Mouse (Mus musculus) stomach, embryonic 14.5 days (tissue): Measurements from ENCODE around the gene Rassf2. TPM values are rescaled to one million over a fixed set of nuclear protein-coding genes. Genes with fewer than 3 reads are reported as not detected.
A peak's percentile ranks its signal among the peaks of the same experiment; 100 is the strongest.

Experiments used
- ATAC-seq: fragments of 200-750 bp; cut with Nextera tagmentation; 2 replicates; pipeline ENCODE4 v1.8.0; 2017; ENCODE audit warnings: low read depth, moderate TSS enrichment; ENCODE audit not compliant: insufficient number of reproducible peaks, insufficient read depth, low FRiP score
- H3K27ac ChIP-seq: fragments of 300-500 bp; sonication (generic); 2 replicates; pipeline ENCODE4 v1.5.1; 2014; ENCODE audit warnings: mild to moderate bottlenecking, low read length, moderate library complexity, mixed read lengths
- H3K27me3 ChIP-seq: fragments of 300-500 bp; sonication (generic); 2 replicates; pipeline ENCODE4 v1.6.1; 2014; ENCODE audit warnings: low read length, control low read depth, mixed read lengths; ENCODE audit not compliant: control insufficient read depth, insufficient read depth
- H3K36me3 ChIP-seq: fragments of 300-500 bp; sonication (generic); 2 replicates; pipeline ENCODE4 v1.6.1; 2014; ENCODE audit warnings: mild to moderate bottlenecking, control low read depth, low read length, moderate library complexity, mixed read lengths; ENCODE audit not compliant: control insufficient read depth, insufficient read depth
- H3K4me1 ChIP-seq: fragments of 300-500 bp; sonication (generic); 2 replicates; pipeline ENCODE4 v1.6.1; 2014; ENCODE audit warnings: low read length, control low read depth, mixed read lengths; ENCODE audit not compliant: control insufficient read depth, insufficient read depth
- H3K4me2 ChIP-seq: fragments of 300-500 bp; sonication (generic); replicated peaks from 2 replicates; pipeline ENCODE4 v1.6.1; 2014; ENCODE audit warnings: low read depth, low read length, control low read depth
- H3K4me3 ChIP-seq: fragments of 300-500 bp; sonication (generic); 2 replicates; pipeline ENCODE4 v1.5.1; 2014; ENCODE audit warnings: low read depth, low read length, control low read depth
- H3K9ac ChIP-seq: fragments of 300-500 bp; sonication (generic); replicated peaks from 2 replicates; pipeline ENCODE4 v1.6.1; 2014; ENCODE audit warnings: low read depth, mild to moderate bottlenecking, control low read depth, low read length, moderate library complexity, mixed read lengths
- H3K9me3 ChIP-seq: fragments of 300-500 bp; sonication (generic); 2 replicates; pipeline ENCODE4 v1.6.1; 2016; ENCODE audit warnings: low read depth, low read length, control low read depth; ENCODE audit not compliant: control insufficient read depth
- WGBS: fragments of 180-500 bp; shearing (Covaris S2); extraction: QIAGEN DNeasy Blood & Tissue Kit; methylation state at CpG from one replicate; pipeline ENCODE4 v1.1.7; 2014; 5-methylcytosine and 5-hydroxymethylcytosine counted together
- polyA plus RNA-seq: library from polyadenylated mRNA; unstranded; fragments of >200 nt; fragmentation: Nextera tagmentation; extraction: Ambion mirVana; gene quantifications from 2 replicates; pipeline ENCODE4 v1.2.1, GENCODE M21; 2014

Rassf2 gene
- polyA plus RNA-seq, 1 experiment from 2014 or later, result 13.8 TPM

DNA sequence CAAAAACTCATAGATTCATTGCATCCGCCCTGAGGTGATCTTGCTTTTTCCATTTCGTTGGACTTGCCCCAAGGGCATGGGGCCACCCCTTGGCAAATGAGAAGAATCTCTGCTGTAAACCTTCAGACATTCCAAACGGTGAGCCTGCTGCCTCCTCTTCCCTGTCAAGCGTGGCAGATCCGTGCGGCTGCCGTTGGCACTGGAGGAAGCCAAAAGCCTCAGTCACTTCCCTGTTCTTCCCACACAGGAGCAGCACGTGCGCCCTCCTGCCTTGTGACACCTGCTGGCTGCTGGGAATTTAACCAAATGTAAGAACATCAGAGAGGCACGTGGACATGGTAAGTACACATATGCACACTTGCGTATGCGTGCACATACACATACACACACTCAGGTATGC, 34.3 kb downstream of the Rassf2 start:
- Histone ChIP-seq H3K36me3 (no peaks in the 10 kb centered on the region), H3K9me3 (no peaks in the 10 kb centered on the region), H3K4me2 (no peak overlapping the region), H3K27ac (no peak overlapping the region), H3K9ac (no peak overlapping the region), H3K27me3 (no peaks in the 10 kb centered on the region), H3K4me1 (no peaks in the 10 kb centered on the region), H3K4me3 (no peak overlapping the region)
- 85% methylated on average over 12 of the region's 12 CpGs for WGBS
- no peak for ATAC-seq

DNA sequence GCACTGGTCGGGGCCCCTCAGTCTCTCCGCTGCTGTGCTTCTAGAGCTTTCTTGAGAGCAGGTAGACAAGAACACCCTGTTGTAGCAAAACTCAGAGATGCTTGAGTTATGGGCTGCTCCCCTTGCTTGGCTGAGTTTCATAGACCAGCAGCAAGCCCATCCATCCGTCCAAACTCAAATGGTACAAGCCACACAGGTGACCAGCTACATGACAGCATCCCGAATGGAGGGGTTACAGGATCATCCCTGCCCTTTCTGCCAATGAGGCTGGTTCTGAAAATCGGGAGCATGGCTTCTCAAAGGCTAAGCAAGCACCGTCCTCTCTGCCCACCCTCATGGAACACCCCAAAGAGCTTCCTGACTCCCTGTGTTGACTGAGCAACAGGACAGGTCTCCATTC, 35.1 kb downstream of the Rassf2 start:
- H3K9ac ChIP-seq, result no peak overlapping the region
- H3K36me3 ChIP-seq, result no peaks in the 10 kb centered on the region
- H3K4me3 ChIP-seq, result no peak overlapping the region
- no peaks in the 10 kb centered on the region for H3K27me3 ChIP-seq
- no peaks in the 10 kb centered on the region for H3K9me3 ChIP-seq
- H3K4me1 ChIP-seq, result no peaks in the 10 kb centered on the region
- H3K4me2 ChIP-seq, result no peak overlapping the region
- no peak overlapping the region for H3K27ac ChIP-seq
- WGBS, result 91% methylated on average over 6 of the region's 6 CpGs
- ATAC-seq, result no peak

DNA sequence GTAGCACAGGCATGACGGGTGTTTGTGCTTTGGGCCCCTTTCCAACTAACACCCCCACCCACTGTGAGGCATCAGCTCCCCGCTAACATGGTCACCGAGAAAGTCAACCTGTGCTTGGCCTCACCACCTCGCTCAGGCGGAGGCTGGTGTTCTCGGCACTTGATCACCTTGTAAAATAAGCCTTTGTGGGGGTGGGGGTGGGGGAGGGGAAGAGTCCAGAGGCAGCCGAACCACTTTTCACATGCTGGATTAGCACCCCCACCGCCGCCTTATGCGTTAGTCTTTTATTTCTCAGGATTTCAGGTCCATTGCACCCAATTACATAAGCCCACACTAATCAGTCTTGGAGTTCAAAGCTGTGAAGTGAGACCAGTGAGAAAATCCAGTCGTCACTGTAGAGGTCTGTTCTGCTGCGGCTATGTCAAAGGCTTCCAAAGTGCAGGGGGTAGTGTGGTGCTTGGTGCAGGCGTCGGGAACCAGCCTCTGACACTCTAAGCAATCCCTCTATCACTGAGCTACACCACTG, 36.4 kb downstream of the Rassf2 start:
- Histone ChIP-seq H3K4me1 (no peaks in the 10 kb centered on the region), H3K4me2 (no peak overlapping the region), H3K9me3 (no peaks in the 10 kb centered on the region), H3K36me3 (no peaks in the 10 kb centered on the region), H3K27me3 (no peaks in the 10 kb centered on the region), H3K4me3 (no peak overlapping the region), H3K27ac (no peak overlapping the region), H3K9ac (no peak overlapping the region)
- ATAC-seq, result no peak
- WGBS, result 33% methylated on average over 14 of the region's 14 CpGs

DNA sequence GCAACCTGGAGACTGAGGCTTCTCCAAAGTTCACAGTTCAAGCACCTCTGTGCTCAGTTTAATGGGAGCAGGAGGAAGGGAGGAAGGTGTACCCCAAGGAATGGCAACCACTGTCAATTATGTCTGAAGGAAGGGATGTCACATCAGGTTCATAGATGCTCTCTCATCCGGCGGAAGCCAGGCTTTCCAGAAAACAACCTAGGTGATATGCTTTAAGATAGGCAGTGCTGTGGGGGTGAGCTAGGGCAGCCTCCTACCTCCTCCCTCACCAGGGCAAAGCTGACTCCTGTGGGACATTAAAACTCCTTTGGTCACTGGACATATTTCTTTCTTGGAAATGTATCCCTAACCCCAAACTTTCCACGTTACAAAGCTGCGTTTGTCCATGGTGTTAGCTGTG, 36.9 kb downstream of the Rassf2 start:
- no peak for ATAC-seq
- 78% methylated on average over 4 of the region's 4 CpGs for WGBS
- H3K4me1 ChIP-seq, result no peaks in the 10 kb centered on the region
- no peaks in the 10 kb centered on the region for H3K27me3 ChIP-seq
- no peak overlapping the region for H3K27ac ChIP-seq
- no peaks in the 10 kb centered on the region for H3K9me3 ChIP-seq
- H3K9ac ChIP-seq, result no peak overlapping the region
- H3K4me2 ChIP-seq, result no peak overlapping the region
- H3K36me3 ChIP-seq, result no peaks in the 10 kb centered on the region
- no peak overlapping the region for H3K4me3 ChIP-seq

DNA sequence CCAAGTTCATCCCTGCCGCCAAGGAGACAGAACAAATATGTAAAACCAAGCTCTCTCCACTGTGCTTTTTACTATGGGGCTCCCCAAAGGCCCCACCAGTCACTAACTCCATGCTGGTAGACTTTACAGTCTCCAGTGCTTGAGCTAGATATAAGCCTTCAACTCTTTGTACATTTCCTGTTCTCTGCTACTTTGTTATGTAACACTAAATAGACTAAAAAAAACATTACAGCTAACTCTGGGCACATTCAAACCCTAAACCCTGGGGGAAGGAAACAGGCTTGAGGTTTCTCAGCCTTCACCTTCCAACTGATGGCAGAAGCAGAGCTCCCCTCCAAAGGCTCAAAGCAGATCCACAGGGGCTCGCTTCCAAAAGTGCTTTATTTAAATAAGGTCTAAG, 37.6 kb downstream of the Rassf2 start:
- Histone ChIP-seq H3K27ac (no peak overlapping the region), H3K9ac (no peak overlapping the region), H3K9me3 (no peaks in the 10 kb centered on the region), H3K36me3 (no peaks in the 10 kb centered on the region), H3K4me2 (no peak overlapping the region), H3K4me1 (no peaks in the 10 kb centered on the region), H3K4me3 (no peak overlapping the region), H3K27me3 (no peaks in the 10 kb centered on the region)
- 83% methylated on average over 2 of the region's 2 CpGs for WGBS
- ATAC-seq, result no peak

DNA sequence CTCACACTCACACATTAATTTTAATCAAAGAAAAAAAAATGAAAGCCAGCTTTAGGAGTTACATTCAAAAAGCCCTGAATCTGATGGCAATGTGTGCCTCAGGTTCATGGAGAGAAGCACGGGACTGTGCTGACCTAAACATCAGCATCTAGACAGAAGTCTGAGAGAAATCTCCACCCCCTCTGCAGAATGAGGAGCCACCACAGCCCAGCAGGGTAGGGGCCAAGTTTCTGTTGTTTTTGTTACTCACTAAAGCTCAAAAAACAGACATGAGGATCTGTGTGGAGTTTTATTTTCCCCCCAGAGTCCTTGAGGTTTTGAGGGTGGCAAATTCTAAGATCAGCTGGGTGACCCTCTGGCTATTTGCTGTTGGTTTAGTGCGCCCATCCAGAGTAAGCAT, 41.5 kb downstream of the Rassf2 start:
- Histone ChIP-seq H3K27me3 (no peaks in the 10 kb centered on the region), H3K4me3 (no peak overlapping the region), H3K4me1 (no peaks in the 10 kb centered on the region), H3K27ac (no peak overlapping the region), H3K9me3 (no peaks in the 10 kb centered on the region), H3K4me2 (no peak overlapping the region), H3K36me3 (no peaks in the 10 kb centered on the region), H3K9ac (no peak overlapping the region)
- WGBS, result 65% methylated on average over 2 of the region's 2 CpGs
- ATAC-seq, result no peak

DNA sequence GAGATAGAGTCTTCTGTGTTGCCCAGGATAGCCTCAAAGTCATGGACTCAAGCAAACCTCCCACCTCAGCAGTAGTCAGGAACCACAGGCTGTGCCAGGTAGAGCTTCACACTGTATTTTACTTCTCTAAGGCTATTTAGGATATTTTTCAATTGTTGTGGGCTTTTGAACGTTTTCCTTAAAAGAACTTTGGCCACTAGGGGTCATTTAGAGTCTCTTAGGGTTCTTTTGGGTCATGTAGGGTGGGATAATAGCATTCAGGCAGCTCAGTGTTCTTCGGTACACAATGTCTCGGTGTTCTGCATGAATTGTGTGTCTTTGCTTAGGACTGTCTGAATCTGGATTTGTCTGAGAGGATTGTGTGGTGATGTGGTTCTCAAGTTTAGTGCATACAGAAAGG, 42.1 kb downstream of the Rassf2 start:
- no peak for ATAC-seq
- Histone ChIP-seq H3K4me3 (no peak overlapping the region), H3K9me3 (no peaks in the 10 kb centered on the region), H3K4me2 (no peak overlapping the region), H3K27me3 (no peaks in the 10 kb centered on the region), H3K9ac (no peak overlapping the region), H3K27ac (no peak overlapping the region), H3K4me1 (no peaks in the 10 kb centered on the region), H3K36me3 (no peaks in the 10 kb centered on the region)
- 49% methylated on average over 3 of the region's 3 CpGs for WGBS

DNA sequence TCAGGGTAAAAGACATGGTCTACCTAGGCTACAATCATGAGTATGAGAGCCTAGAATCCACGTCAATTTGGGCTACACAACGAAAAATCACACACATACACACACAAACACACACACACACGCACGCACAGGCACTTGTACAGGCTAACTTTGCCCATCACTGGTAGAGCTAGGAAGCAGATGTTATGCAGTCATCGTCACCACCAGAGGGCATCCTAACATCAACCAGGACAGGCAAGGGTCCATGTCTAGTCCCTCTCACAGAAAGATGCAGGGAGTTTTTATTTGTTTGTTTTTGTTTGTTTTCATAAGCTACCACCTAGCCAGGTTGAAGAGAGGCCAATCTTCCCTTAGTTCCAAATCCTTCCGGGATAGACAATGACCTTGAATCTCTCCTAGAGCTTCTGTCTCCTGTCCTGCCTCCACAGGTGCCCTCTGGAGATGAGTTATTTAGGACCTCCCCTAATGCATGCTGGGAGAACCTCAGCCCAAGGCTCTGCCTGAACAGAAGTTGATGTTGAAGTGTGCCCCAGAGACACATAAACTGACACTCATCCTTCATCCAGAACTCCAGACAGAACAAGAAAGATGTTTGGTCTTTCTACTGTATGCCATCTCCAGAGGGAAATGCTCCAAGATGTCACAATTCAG, 47.4 kb downstream of the Rassf2 start:
- H3K27ac ChIP-seq, result no peak overlapping the region
- H3K36me3 ChIP-seq, result no peaks in the 10 kb centered on the region
- H3K9ac ChIP-seq, result no peak overlapping the region
- no peak overlapping the region for H3K4me2 ChIP-seq
- no peaks in the 10 kb centered on the region for H3K9me3 ChIP-seq
- ATAC-seq, result peak; percentile 58; the same call in 1 of the 2 replicates
- no peak overlapping the region for H3K4me3 ChIP-seq
- 14% methylated on average over 6 of the region's 6 CpGs for WGBS
- H3K4me1 ChIP-seq, result no peaks in the 10 kb centered on the region
- H3K27me3 ChIP-seq, result no peaks in the 10 kb centered on the region

DNA sequence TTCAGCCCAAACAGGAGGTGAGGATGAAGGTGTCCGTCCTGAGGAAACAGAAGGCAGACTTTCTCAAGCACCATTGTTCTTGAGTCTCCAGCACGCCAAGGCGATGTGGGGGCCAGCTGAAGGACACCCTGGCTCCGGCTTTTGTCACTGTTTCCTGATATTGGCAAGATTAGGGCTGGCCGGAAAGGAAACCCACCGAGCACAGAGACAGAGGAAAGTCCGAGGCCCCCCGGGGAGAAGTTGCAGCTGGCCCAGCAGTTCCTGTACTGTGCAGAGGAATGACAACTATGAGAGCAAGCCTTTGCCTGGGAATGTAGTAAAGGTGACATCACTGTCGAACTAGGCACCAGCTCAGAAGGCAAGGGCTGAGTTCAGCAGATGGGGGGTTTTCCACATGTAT, 49.2 kb downstream of the Rassf2 start:
- no peak; the same call in 1 of the 2 replicates for ATAC-seq
- H3K9ac ChIP-seq, result no peak overlapping the region
- no peaks in the 10 kb centered on the region for H3K36me3 ChIP-seq
- H3K4me2 ChIP-seq, result no peak overlapping the region
- H3K9me3 ChIP-seq, result no peaks in the 10 kb centered on the region
- WGBS, result 33% methylated on average over 9 of the region's 9 CpGs
- H3K27ac ChIP-seq, result no peak overlapping the region
- no peaks in the 10 kb centered on the region for H3K4me1 ChIP-seq
- H3K4me3 ChIP-seq, result no peak overlapping the region
- H3K27me3 ChIP-seq, result no peaks in the 10 kb centered on the region
